Mouse (Mus musculus): ENCODE data around the gene Olfr1095. TPM values are rescaled to one million over a fixed set of nuclear protein-coding genes. Genes with fewer than 3 reads are reported as not detected.

Gene Olfr1095
- not detected in 2 replicates for polyA plus RNA-seq (2015; fragmentation: Nextera tagmentation; extraction: Ambion mirVana)

GRCm38 (mm10) chr2:86851596-86851995 is at the start of gene Olfr1095:
Olfr1095 (minus strand) TSS chr2:86851696.
- Histone ChIP-seq H3K27me3 (ENCODE audit: control insufficient read depth, insufficient read depth, low read length) (no peaks in the 10 kb centered on the region), H3K9me3 (replicated peaks; ENCODE audit: control insufficient read depth, low read length) (no peaks in the 10 kb centered on the region), H3K27ac (ENCODE audit: low read length) (no peak within 1 kb of the TSS), H3K9ac (ENCODE audit: low read length) (no peak within 1 kb of the TSS), H3K4me3 (ENCODE audit: low read length) (no peak within 1 kb of the TSS), H3K4me2 (ENCODE audit: low read depth, low read length) (no peak within 1 kb of the TSS), H3K4me1 (ENCODE audit: control insufficient read depth, insufficient read depth, low read length) (no peaks in the 10 kb centered on the region), H3K36me3 (ENCODE audit: control insufficient read depth, insufficient read depth) (no peaks in the 10 kb centered on the region)
- WGBS, result 73% methylated on average over 3 of the region's 3 CpGs
- no peak for ATAC-seq (replicated peaks; ENCODE audit: extremely low read depth, insufficient read depth, low FRiP score)

- no peak for ATAC-seq (replicated peaks; ENCODE audit: extremely low read depth, insufficient read depth, low FRiP score)
- H3K27ac ChIP-seq (ENCODE audit: low read length), result no peak within 1 kb of the TSS
- no peaks in the 10 kb centered on the region for H3K27me3 ChIP-seq (ENCODE audit: control insufficient read depth, insufficient read depth, low read length)
- H3K4me3 ChIP-seq (ENCODE audit: low read length), result no peak within 1 kb of the TSS
- H3K9ac ChIP-seq (ENCODE audit: low read length), result no peak within 1 kb of the TSS
- WGBS, result 91% methylated on average over 1 of the region's 1 CpGs
- no peaks in the 10 kb centered on the region for H3K4me1 ChIP-seq (ENCODE audit: control insufficient read depth, insufficient read depth, low read length)
- H3K4me2 ChIP-seq (ENCODE audit: low read depth, low read length), result no peak within 1 kb of the TSS
- no peaks in the 10 kb centered on the region for H3K9me3 ChIP-seq (replicated peaks; ENCODE audit: control insufficient read depth, low read length)
- H3K36me3 ChIP-seq (ENCODE audit: control insufficient read depth, insufficient read depth), result no peaks in the 10 kb centered on the region
Measured at GRCm38 (mm10) chr2:86892116-86892515, 40.6 kb upstream of the Olfr1095 start, which contains the start of gene Olfr1097. Olfr1097 (minus strand) TSS chr2:86892216.

GRCm38 (mm10) chr2:86874702-86875101 is 23.2 kb upstream of the Olfr1095 start, which contains the start of gene Gm13723:
Gm13723 (minus strand) TSS chr2:86874802.
- WGBS, result 59% methylated on average over 1 of the region's 1 CpGs
- H3K4me1 ChIP-seq (ENCODE audit: control insufficient read depth, insufficient read depth, low read length), result no peaks in the 10 kb centered on the region
- no peaks in the 10 kb centered on the region for H3K9me3 ChIP-seq (replicated peaks; ENCODE audit: control insufficient read depth, low read length)
- H3K4me2 ChIP-seq (ENCODE audit: low read depth, low read length), result no peak within 1 kb of the TSS
- no peak within 1 kb of the TSS for H3K9ac ChIP-seq (ENCODE audit: low read length)
- H3K36me3 ChIP-seq (ENCODE audit: control insufficient read depth, insufficient read depth), result no peaks in the 10 kb centered on the region
- no peak within 1 kb of the TSS for H3K27ac ChIP-seq (ENCODE audit: low read length)
- ATAC-seq (replicated peaks; ENCODE audit: extremely low read depth, insufficient read depth, low FRiP score), result no peak
- H3K27me3 ChIP-seq (ENCODE audit: control insufficient read depth, insufficient read depth, low read length), result no peaks in the 10 kb centered on the region
- no peak within 1 kb of the TSS for H3K4me3 ChIP-seq (ENCODE audit: low read length)

- H3K27ac ChIP-seq (ENCODE audit: low read length), result no peak within 1 kb of the TSS
- H3K9me3 ChIP-seq (replicated peaks; ENCODE audit: control insufficient read depth, low read length), result no peaks in the 10 kb centered on the region
- no peak within 1 kb of the TSS for H3K4me3 ChIP-seq (ENCODE audit: low read length)
- H3K27me3 ChIP-seq (ENCODE audit: control insufficient read depth, insufficient read depth, low read length), result no peaks in the 10 kb centered on the region
- no peaks in the 10 kb centered on the region for H3K4me1 ChIP-seq (ENCODE audit: control insufficient read depth, insufficient read depth, low read length)
- no peak within 1 kb of the TSS for H3K4me2 ChIP-seq (ENCODE audit: low read depth, low read length)
- ATAC-seq (replicated peaks; ENCODE audit: extremely low read depth, insufficient read depth, low FRiP score), result no peak
- H3K36me3 ChIP-seq (ENCODE audit: control insufficient read depth, insufficient read depth), result no peaks in the 10 kb centered on the region
- H3K9ac ChIP-seq (ENCODE audit: low read length), result no peak within 1 kb of the TSS
Measured at GRCm38 (mm10) chr2:86824363-86824762, 27.1 kb downstream of the Olfr1095 start, which contains the start of gene Olfr1094. Olfr1094 (plus strand) TSS chr2:86824663.

- no peak within 1 kb of the TSS for H3K4me3 ChIP-seq (ENCODE audit: low read length)
- H3K36me3 ChIP-seq (ENCODE audit: control insufficient read depth, insufficient read depth), result no peaks in the 10 kb centered on the region
- H3K9me3 ChIP-seq (replicated peaks; ENCODE audit: control insufficient read depth, low read length), result no peaks in the 10 kb centered on the region
- H3K27ac ChIP-seq (ENCODE audit: low read length), result no peak within 1 kb of the TSS
- no peak within 1 kb of the TSS for H3K4me2 ChIP-seq (ENCODE audit: low read depth, low read length)
- H3K9ac ChIP-seq (ENCODE audit: low read length), result no peak within 1 kb of the TSS
- no peaks in the 10 kb centered on the region for H3K4me1 ChIP-seq (ENCODE audit: control insufficient read depth, insufficient read depth, low read length)
- ATAC-seq (replicated peaks; ENCODE audit: extremely low read depth, insufficient read depth, low FRiP score), result no peak
- H3K27me3 ChIP-seq (ENCODE audit: control insufficient read depth, insufficient read depth, low read length), result no peaks in the 10 kb centered on the region
Measured at GRCm38 (mm10) chr2:86809918-86810317, 41.6 kb downstream of the Olfr1095 start, which contains the start of gene Olfr141. Olfr141 (minus strand) TSS chr2:86810018.

Other genes starting within 250 kb of the Olfr1095 start
- gene Olfr1084, start 212.0 kb downstream of the Olfr1095 start, polyA plus RNA-seq (2015; fragmentation: Nextera tagmentation; extraction: Ambion mirVana), result not detected in 2 replicates
- not detected in 2 replicates for gene Olfr1085, start 189.7 kb downstream of the Olfr1095 start, polyA plus RNA-seq (2015; fragmentation: Nextera tagmentation; extraction: Ambion mirVana)
- not detected in 2 replicates for gene Olfr1086, start 171.6 kb downstream of the Olfr1095 start, polyA plus RNA-seq (2015; fragmentation: Nextera tagmentation; extraction: Ambion mirVana)
- gene Olfr1087, start 153.3 kb downstream of the Olfr1095 start, polyA plus RNA-seq (2015; fragmentation: Nextera tagmentation; extraction: Ambion mirVana), result not detected in 2 replicates
- not detected in 2 replicates for gene Olfr1089, start 118.0 kb downstream of the Olfr1095 start, polyA plus RNA-seq (2015; fragmentation: Nextera tagmentation; extraction: Ambion mirVana)
- not detected in 2 replicates for gene Olfr1090, start 92.7 kb downstream of the Olfr1095 start, polyA plus RNA-seq (2015; fragmentation: Nextera tagmentation; extraction: Ambion mirVana)
- not detected in 2 replicates for gene Olfr1093, start 69.2 kb downstream of the Olfr1095 start, polyA plus RNA-seq (2015; fragmentation: Nextera tagmentation; extraction: Ambion mirVana)
- gene Olfr141, start 41.7 kb downstream of the Olfr1095 start, polyA plus RNA-seq (2015; fragmentation: Nextera tagmentation; extraction: Ambion mirVana), result not detected in 2 replicates
- gene Olfr1094, start 27.0 kb downstream of the Olfr1095 start, polyA plus RNA-seq (2015; fragmentation: Nextera tagmentation; extraction: Ambion mirVana), result not detected in 2 replicates
- not detected in 2 replicates for gene Gm13723, start 23.1 kb upstream of the Olfr1095 start, polyA plus RNA-seq (2015; fragmentation: Nextera tagmentation; extraction: Ambion mirVana)
- gene Olfr1097, start 40.5 kb upstream of the Olfr1095 start, polyA plus RNA-seq (2015; fragmentation: Nextera tagmentation; extraction: Ambion mirVana), result not detected in 2 replicates
- gene Olfr1098, start 72.8 kb upstream of the Olfr1095 start, polyA plus RNA-seq (2015; fragmentation: Nextera tagmentation; extraction: Ambion mirVana), result not detected in 2 replicates
- gene Olfr1099, start 109.0 kb upstream of the Olfr1095 start, polyA plus RNA-seq (2015; fragmentation: Nextera tagmentation; extraction: Ambion mirVana), result not detected in 2 replicates
- not detected in 2 replicates for gene Olfr1100, start 128.3 kb upstream of the Olfr1095 start, polyA plus RNA-seq (2015; fragmentation: Nextera tagmentation; extraction: Ambion mirVana)
- not detected in 2 replicates for gene Olfr1101, start 139.5 kb upstream of the Olfr1095 start, polyA plus RNA-seq (2015; fragmentation: Nextera tagmentation; extraction: Ambion mirVana)
- gene Olfr1102, start 146.7 kb upstream of the Olfr1095 start, polyA plus RNA-seq (2015; fragmentation: Nextera tagmentation; extraction: Ambion mirVana), result not detected in 2 replicates
- gene Olfr1104, start 175.4 kb upstream of the Olfr1095 start, polyA plus RNA-seq (2015; fragmentation: Nextera tagmentation; extraction: Ambion mirVana), result not detected in 2 replicates
- gene Olfr1105, start 184.8 kb upstream of the Olfr1095 start, polyA plus RNA-seq (2015; fragmentation: Nextera tagmentation; extraction: Ambion mirVana), result not detected in 2 replicates
- not detected in 2 replicates for gene Olfr1106, start 200.6 kb upstream of the Olfr1095 start, polyA plus RNA-seq (2015; fragmentation: Nextera tagmentation; extraction: Ambion mirVana)
- gene Olfr1107, start 224.1 kb upstream of the Olfr1095 start, polyA plus RNA-seq (2015; fragmentation: Nextera tagmentation; extraction: Ambion mirVana), result not detected in 2 replicates
- not detected in 2 replicates for gene Olfr1109, start 244.3 kb upstream of the Olfr1095 start, polyA plus RNA-seq (2015; fragmentation: Nextera tagmentation; extraction: Ambion mirVana)

Data from heart, embryonic 16.5 days (tissue).